Mouse (Mus musculus) frontal cortex, adult (tissue): ENCODE measurements around the gene Mmp24.
"Not testable (repeated sequence)": the region's sequence is repeated elsewhere in the genome, so short reads cannot be mapped to it uniquely, and the experiment has no call there.

Source experiments
- ATAC-seq: cut with Nextera tagmentation; 2 replicates; pipeline ENCODE4 v1.9.2; 2017; ENCODE audit warnings: mild to moderate bottlenecking, moderate library complexity, mixed read lengths; ENCODE audit not compliant: low TSS enrichment

Mmp24 gene

GRCm38 (mm10) chr2:155774927-155775684, at the start of gene Mmp24:
Mmp24 (plus strand) TSS chr2:155775342.
- ATAC-seq: peak; percentile 14; the same call in 1 of the 2 replicates

GRCm38 (mm10) chr2:155726302-155726701, 48.8 kb upstream of the Mmp24 start:
- no peak for ATAC-seq

GRCm38 (mm10) chr2:155727764-155728395, 47.3 kb upstream of the Mmp24 start:
- ATAC-seq: no peak

- ATAC-seq: no peak
These were observed 46.4 kb upstream of the Mmp24 start for GRCm38 (mm10) chr2:155728742-155729141.

GRCm38 (mm10) chr2:155729158-155729645, 45.9 kb upstream of the Mmp24 start, which contains the start of gene Edem2:
Edem2 (minus strand) TSS chr2:155729475.
- ATAC-seq: peak; percentile 100

- no peak for ATAC-seq
These were observed 40.1 kb upstream of the Mmp24 start for GRCm38 (mm10) chr2:155735080-155735479.

GRCm38 (mm10) chr2:155735766-155736165, 39.4 kb upstream of the Mmp24 start, which contains the start of gene Gm17581:
Gm17581 (minus strand) TSS chr2:155735866.
- ATAC-seq: not testable (repeated sequence)

- ATAC-seq: no peak
These were observed 38.2 kb upstream of the Mmp24 start for GRCm38 (mm10) chr2:155736936-155737335.

- ATAC-seq: no peak
These were observed 37.3 kb upstream of the Mmp24 start for GRCm38 (mm10) chr2:155737803-155738202.

- no peak for ATAC-seq
These were observed 32.9 kb upstream of the Mmp24 start for GRCm38 (mm10) chr2:155742211-155742610.

- ATAC-seq: no peak
These were observed 32.2 kb upstream of the Mmp24 start for GRCm38 (mm10) chr2:155742931-155743337.

GRCm38 (mm10) chr2:155743351-155743750, 31.8 kb upstream of the Mmp24 start:
- ATAC-seq: no peak

- ATAC-seq: peak; percentile 59
These were observed 29.7 kb upstream of the Mmp24 start for GRCm38 (mm10) chr2:155745487-155745886.

- ATAC-seq: no peak
These were observed 25.7 kb upstream of the Mmp24 start for GRCm38 (mm10) chr2:155749394-155749793.

- ATAC-seq: no peak; the same call in 1 of the 2 replicates
These were observed 23.9 kb upstream of the Mmp24 start, which contains the start of gene Procr for GRCm38 (mm10) chr2:155751014-155751786. Procr (plus strand) TSS chr2:155751117.

GRCm38 (mm10) chr2:155755746-155756145, 19.4 kb upstream of the Mmp24 start:
- no peak for ATAC-seq

GRCm38 (mm10) chr2:155756855-155757566, 18.1 kb upstream of the Mmp24 start:
- ATAC-seq: no peak

GRCm38 (mm10) chr2:155764679-155765418, 10.3 kb upstream of the Mmp24 start:
- ATAC-seq: peak; percentile 50; the same call in 1 of the 2 replicates

GRCm38 (mm10) chr2:155773664-155774063, 1.5 kb upstream of the Mmp24 start:
- ATAC-seq: no peak

- ATAC-seq: peak; percentile 15; the same call in 1 of the 2 replicates
These were observed 748 bp upstream of the Mmp24 start for GRCm38 (mm10) chr2:155774261-155774926.
